Mouse (Mus musculus): ENCODE measurements around the gene Rad51d.

DNA sequence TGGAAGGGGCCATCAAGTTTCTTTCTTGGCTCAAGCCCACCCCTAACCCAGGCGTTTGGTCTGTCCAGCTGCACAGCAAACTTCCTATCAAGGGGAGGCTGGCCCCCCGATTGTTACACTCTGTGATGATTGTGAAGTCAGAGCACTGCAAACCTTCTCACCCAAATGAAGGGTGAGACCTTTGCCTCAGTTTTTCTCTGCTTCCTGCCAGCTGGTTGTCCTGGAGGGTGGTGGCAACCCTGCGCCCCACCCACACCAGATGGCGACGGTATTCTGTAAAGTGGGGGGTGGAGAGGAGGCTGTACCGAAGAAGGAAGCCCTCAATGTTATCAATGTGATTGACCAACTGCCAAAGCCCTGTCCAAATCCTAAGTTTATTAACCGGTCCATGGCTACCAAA lies 1.5 kb upstream of the Rad51d start, which contains the start of gene Fndc8:
- TF ChIP-seq CTCF (IDR thresholded peaks at IDR 0.05) (no peak), EP300 (IDR thresholded peaks at IDR 0.05) (no peak)

Measured in lung, postnatal 0 days (tissue).